Comparison of ENCODE assay signal across 25 mouse cellular contexts in genomic region chr7:140907697-140908096, GRCm38 (mm10). TPM values are rescaled to one million over a fixed set of nuclear protein-coding genes. Genes with fewer than 3 reads are reported as not detected.
A peak's percentile ranks its signal among the peaks of the same experiment; 100 is the strongest.
DNase-seq lines count a peak whose midpoint lies in the region; ATAC-seq and TF ChIP-seq lines count a peak whose summit lies in the region.
"Had no signal": no experiment of that assay in that cellular context is flagged by ENCODE, and none has a peak within 500 bp of the region (broad histone marks: within the 10 kb centered on the region; RNA-seq: fewer than 3 reads in every experiment).

No protein-coding gene starts in this region.

- peaks cover 5% of the 10 kb centered on the region; the same call in 1 of the 2 replicates for H3K4me1 ChIP-seq in hindbrain, postnatal 0 days (ENCODE audit: insufficient read depth, low read length)
- H3K4me1 ChIP-seq in hindbrain, embryonic 10.5 days (replicated peaks): peaks cover 13% of the 10 kb centered on the region
- H3K4me1 ChIP-seq in lung, postnatal 0 days (ENCODE audit: insufficient read depth, low read depth, low read length): no peaks in the 10 kb centered on the region
- H3K4me1 ChIP-seq in liver, embryonic 12.5 days: peaks cover 19% of the 10 kb centered on the region

- TF ChIP-seq EP300 in lung, postnatal 0 days (IDR thresholded peaks at IDR 0.05): no peak

- no peak for DNase-seq in hindbrain, postnatal 0 days (ENCODE audit: low spot score)
- no peak for DNase-seq in hindbrain, embryonic 10.5 days (ENCODE audit: low spot score)
- DNase-seq in lung, postnatal 0 days (ENCODE audit: low spot score): no peak
- no peak for DNase-seq in lung, postnatal 10 days
- no peak for DNase-seq in cerebellum, adult 9-10 months
- no peak for DNase-seq in layer of hippocampus, adult 11-12 months (ENCODE audit: low spot score)
- DNase-seq: cerebellum, adult 18-20 months; heart, adult 18-20 months; lung, adult 2 months; retina, postnatal 1 day; right cerebral cortex, postnatal 4 days; thymus, postnatal 36 days had no signal

- no peak overlapping the region for H3K4me2 ChIP-seq in hindbrain, postnatal 0 days (ENCODE audit: low read depth, low read length)
- no peak overlapping the region for H3K4me2 ChIP-seq in lung, postnatal 0 days (replicated peaks; ENCODE audit: low read depth, low read length)
- H3K4me2 ChIP-seq in liver, embryonic 12.5 days: no peak overlapping the region
- H3K4me2 ChIP-seq: forebrain, embryonic 15.5 days; midbrain, embryonic 13.5 days had no signal

- 82% methylated on average over 7 of the region's 7 CpGs for WGBS in hindbrain, postnatal 0 days
- 84% methylated on average over 7 of the region's 7 CpGs for WGBS in hindbrain, embryonic 10.5 days
- 78% methylated on average over 7 of the region's 7 CpGs for WGBS in lung, postnatal 0 days
- WGBS in liver, embryonic 12.5 days (ENCODE audit: insufficient replicate concordance): 69% methylated on average over 7 of the region's 7 CpGs

- no peaks in the 10 kb centered on the region for H3K36me3 ChIP-seq in hindbrain, postnatal 0 days (ENCODE audit: insufficient read depth, low read length)
- no peaks in the 10 kb centered on the region for H3K36me3 ChIP-seq in hindbrain, embryonic 10.5 days
- no peaks in the 10 kb centered on the region for H3K36me3 ChIP-seq in lung, postnatal 0 days (ENCODE audit: insufficient read depth, low read length)
- no peaks in the 10 kb centered on the region for H3K36me3 ChIP-seq in liver, embryonic 12.5 days
- H3K36me3 ChIP-seq: forebrain, embryonic 15.5 days; heart, embryonic 15.5 days; kidney, embryonic 15.5 days; midbrain, embryonic 13.5 days had no signal

- H3K9me3 ChIP-seq in hindbrain, postnatal 0 days (ENCODE audit: low read length): no peaks in the 10 kb centered on the region
- no peaks in the 10 kb centered on the region for H3K9me3 ChIP-seq in hindbrain, embryonic 10.5 days
- H3K9me3 ChIP-seq in lung, postnatal 0 days (ENCODE audit: low read length): no peaks in the 10 kb centered on the region
- H3K9me3 ChIP-seq in liver, embryonic 12.5 days (replicated peaks): no peaks in the 10 kb centered on the region
- H3K9me3 ChIP-seq: forebrain, embryonic 15.5 days; heart, embryonic 15.5 days; kidney, embryonic 15.5 days; midbrain, embryonic 13.5 days had no signal

- no peak overlapping the region for H3K27ac ChIP-seq in hindbrain, postnatal 0 days
- no peak overlapping the region for H3K27ac ChIP-seq in hindbrain, embryonic 10.5 days
- no peak overlapping the region for H3K27ac ChIP-seq in lung, postnatal 0 days (ENCODE audit: low read length)
- H3K27ac ChIP-seq in liver, embryonic 12.5 days: peak overlapping the region; percentile 51
- H3K27ac ChIP-seq: forebrain, embryonic 15.5 days; heart, embryonic 15.5 days; midbrain, embryonic 13.5 days had no signal

- TF ChIP-seq CTCF in hindbrain, postnatal 0 days (IDR thresholded peaks at IDR 0.05; ENCODE audit: low read depth): peak; percentile 25; the same call in 1 of the 2 replicates
- TF ChIP-seq CTCF in lung, postnatal 0 days (IDR thresholded peaks at IDR 0.05): peak; percentile 35; the same call in 1 of the 2 replicates

- H3K9ac ChIP-seq in hindbrain, postnatal 0 days (replicated peaks; ENCODE audit: low read length): no peak overlapping the region
- no peak overlapping the region for H3K9ac ChIP-seq in lung, postnatal 0 days (replicated peaks; ENCODE audit: low read depth)
- no peak overlapping the region for H3K9ac ChIP-seq in liver, embryonic 12.5 days
- H3K9ac ChIP-seq: forebrain, embryonic 15.5 days; heart, embryonic 15.5 days; kidney, embryonic 15.5 days; midbrain, embryonic 13.5 days had no signal

- no peak for ATAC-seq in hindbrain, postnatal 0 days
- no peak for ATAC-seq in lung, postnatal 0 days
- ATAC-seq in liver, embryonic 12.5 days: no peak

- no peak overlapping the region for H3K4me3 ChIP-seq in hindbrain, postnatal 0 days (ENCODE audit: low read length)
- no peak overlapping the region for H3K4me3 ChIP-seq in hindbrain, embryonic 10.5 days
- H3K4me3 ChIP-seq in lung, postnatal 0 days (ENCODE audit: low read depth, low read length): no peak overlapping the region
- H3K4me3 ChIP-seq in liver, embryonic 12.5 days: no peak overlapping the region
- H3K4me3 ChIP-seq: erythroblast, embryonic 14.5 days; forebrain, embryonic 15.5 days; heart, embryonic 15.5 days; midbrain, embryonic 13.5 days had no signal

- no peaks in the 10 kb centered on the region for H3K27me3 ChIP-seq in hindbrain, postnatal 0 days (ENCODE audit: insufficient read depth, low read length)
- H3K27me3 ChIP-seq in hindbrain, embryonic 10.5 days (ENCODE audit: insufficient read depth, poor library complexity, severe bottlenecking): 0 out of 2 replicates have a peak, but pooled peaks cover 3% of the 10 kb centered on the region
- H3K27me3 ChIP-seq in lung, postnatal 0 days (replicated peaks; ENCODE audit: insufficient read depth, low read length): no peaks in the 10 kb centered on the region
- H3K27me3 ChIP-seq in liver, embryonic 12.5 days (replicated peaks): peaks cover 3% of the 10 kb centered on the region; the same call in 1 of the 2 replicates
- H3K27me3 ChIP-seq: forebrain, embryonic 15.5 days; heart, embryonic 15.5 days; kidney, embryonic 15.5 days had no signal

RNA-seq across cellular contexts. Expression of gene Cox8b, which starts 7.5 kb away (rescaled TPM):
- not detected in 2 replicates for total RNA-seq in hindbrain, postnatal 0 days (2014; rRNA removed)
- not detected in 2 replicates for polyA plus RNA-seq in hindbrain, postnatal 0 days (2015; fragmentation: Nextera tagmentation; extraction: Ambion mirVana)
- polyA plus RNA-seq in hindbrain, embryonic 10.5 days (2016; fragmentation: Nextera tagmentation; extraction: Ambion mirVana): not detected in 2 replicates
- polyA plus RNA-seq in lung, postnatal 0 days (2015; fragmentation: Nextera tagmentation; extraction: Ambion mirVana): 13.1 and 18.3 TPM in 2 replicates
- polyA plus RNA-seq in liver, embryonic 12.5 days (2016; fragmentation: Nextera tagmentation; extraction: Ambion mirVana): not detected in 2 replicates
- total RNA-seq: common myeloid progenitor, adult 5-6 weeks; hematopoietic stem cell, adult 5-6 weeks; left cerebral cortex, postnatal 36 days; megakaryocyte progenitor cell, adult 5-6 weeks had no signal
- polyA plus RNA-seq: brain, embryonic 14.5 days; embryonic facial prominence, embryonic 11.5 days; erythroblast, embryonic 14.5 days; forebrain, embryonic 15.5 days; inflammation-experienced regulatory T-cells, adult 6 months; midbrain, embryonic 13.5 days had no signal

RNA-seq across cellular contexts. Expression of gene Nlrp6, which starts 13.0 kb away (rescaled TPM):
- total RNA-seq in hindbrain, postnatal 0 days (2014; rRNA removed): 1.1 and 1.6 TPM in 2 replicates
- polyA plus RNA-seq in hindbrain, postnatal 0 days (2015; fragmentation: Nextera tagmentation; extraction: Ambion mirVana): 0.61 and 0.78 TPM in 2 replicates
- polyA plus RNA-seq in hindbrain, embryonic 10.5 days (2016; fragmentation: Nextera tagmentation; extraction: Ambion mirVana): 0.21 TPM in 1 of 2 replicates, not detected in the other
- 0.07 and 0.10 TPM in 2 replicates for polyA plus RNA-seq in lung, postnatal 0 days (2015; fragmentation: Nextera tagmentation; extraction: Ambion mirVana)
- polyA plus RNA-seq in liver, embryonic 12.5 days (2016; fragmentation: Nextera tagmentation; extraction: Ambion mirVana): 1.1 and 1.4 TPM in 2 replicates
- total RNA-seq: heart, adult 18-20 months; megakaryocyte progenitor cell, adult 5-6 weeks had no signal
- polyA plus RNA-seq: embryonic facial prominence, embryonic 11.5 days; erythroblast, embryonic 14.5 days; inflammation-experienced regulatory T-cells, adult 6 months had no signal

RNA-seq across cellular contexts. Expression of gene Sirt3, which starts 25.6 kb away (rescaled TPM):
- 56.3 and 71.6 TPM in 2 replicates for total RNA-seq in hindbrain, postnatal 0 days (2014; rRNA removed)
- polyA plus RNA-seq in hindbrain, postnatal 0 days (2015; fragmentation: Nextera tagmentation; extraction: Ambion mirVana): 74.6 and 75.6 TPM in 2 replicates
- 27.3 and 28.3 TPM in 2 replicates for polyA plus RNA-seq in hindbrain, embryonic 10.5 days (2016; fragmentation: Nextera tagmentation; extraction: Ambion mirVana)
- polyA plus RNA-seq in lung, postnatal 0 days (2015; fragmentation: Nextera tagmentation; extraction: Ambion mirVana): 23.7 and 25.8 TPM in 2 replicates
- 16.0 and 18.1 TPM in 2 replicates for polyA plus RNA-seq in liver, embryonic 12.5 days (2016; fragmentation: Nextera tagmentation; extraction: Ambion mirVana)

RNA-seq across cellular contexts. Expression of gene Psmd13, which starts 25.9 kb away (rescaled TPM):
- 104 and 113 TPM in 2 replicates for total RNA-seq in hindbrain, postnatal 0 days (2014; rRNA removed)
- 259 and 275 TPM in 2 replicates for polyA plus RNA-seq in hindbrain, postnatal 0 days (2015; fragmentation: Nextera tagmentation; extraction: Ambion mirVana)
- polyA plus RNA-seq in hindbrain, embryonic 10.5 days (2016; fragmentation: Nextera tagmentation; extraction: Ambion mirVana): 325 and 344 TPM in 2 replicates
- 157 and 164 TPM in 2 replicates for polyA plus RNA-seq in lung, postnatal 0 days (2015; fragmentation: Nextera tagmentation; extraction: Ambion mirVana)
- polyA plus RNA-seq in liver, embryonic 12.5 days (2016; fragmentation: Nextera tagmentation; extraction: Ambion mirVana): 204 and 213 TPM in 2 replicates

RNA-seq across cellular contexts. Expression of gene Pgghg, which starts 33.5 kb away (rescaled TPM):
- 16.3 and 16.6 TPM in 2 replicates for total RNA-seq in hindbrain, postnatal 0 days (2014; rRNA removed)
- 6.7 and 7.5 TPM in 2 replicates for polyA plus RNA-seq in hindbrain, postnatal 0 days (2015; fragmentation: Nextera tagmentation; extraction: Ambion mirVana)
- 16.8 and 17.0 TPM in 2 replicates for polyA plus RNA-seq in hindbrain, embryonic 10.5 days (2016; fragmentation: Nextera tagmentation; extraction: Ambion mirVana)
- 12.7 and 14.4 TPM in 2 replicates for polyA plus RNA-seq in lung, postnatal 0 days (2015; fragmentation: Nextera tagmentation; extraction: Ambion mirVana)
- polyA plus RNA-seq in liver, embryonic 12.5 days (2016; fragmentation: Nextera tagmentation; extraction: Ambion mirVana): 7.8 and 7.9 TPM in 2 replicates

Comparison
In these comparisons a context has a peak if more than half of its experiments do, and no peak if none do; other contexts are left out.
1. RNA of gene Cox8b, which starts 7.5 kb away (polyA plus RNA-seq): 13.1 to 18.3 TPM in lung, postnatal 0 days; not detected in liver, embryonic 12.5 days, not detected in hindbrain, postnatal 0 days and not detected in hindbrain, embryonic 10.5 days; every median in the first group is over 10 times any median in the second.